Mouse (Mus musculus): Measurements from ENCODE around the gene Gm44502.
A peak's percentile ranks its signal among the peaks of the same experiment; 100 is the strongest.
"Not testable (repeated sequence)": the region's sequence is repeated elsewhere in the genome, so short reads cannot be mapped to it uniquely, and the experiment has no call there.

Gm44502 gene

DNA sequence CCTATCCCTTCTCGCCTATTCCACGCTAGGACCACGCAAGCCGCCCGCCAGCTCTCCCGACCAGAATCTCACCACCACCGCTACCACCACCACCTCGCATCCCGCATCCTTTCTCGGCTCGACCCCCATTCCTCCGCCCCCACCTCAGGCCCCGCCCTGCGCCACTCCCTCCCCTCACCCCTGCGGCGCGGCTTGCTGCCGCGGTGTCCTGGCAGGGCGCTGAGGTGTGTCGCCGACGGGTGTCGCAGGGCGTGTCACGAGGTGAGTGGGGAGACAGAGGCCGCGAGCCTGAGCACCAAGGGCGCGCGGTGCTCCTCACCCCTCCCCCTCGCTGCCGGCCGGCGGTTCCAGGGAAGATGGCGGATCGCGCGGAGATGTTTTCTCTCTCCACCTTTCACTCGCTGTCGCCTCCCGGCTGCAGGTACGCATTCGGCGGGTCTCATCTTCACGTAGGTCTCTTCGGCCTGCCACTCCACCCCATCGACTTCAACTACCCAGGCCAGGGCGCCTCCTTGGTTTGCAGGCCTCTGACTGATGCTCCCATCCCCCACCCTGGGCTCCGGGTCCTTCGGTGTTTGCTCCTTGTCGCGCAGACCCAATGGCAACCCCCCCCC lies 24.5 kb upstream of the Gm44502 start, which contains the start of gene Mapk8ip2:
Mapk8ip2 (plus strand) TSS at position 49 of the 614 bp plus-strand sequence.
- peak; percentile 69 for DNase-seq (ENCODE audit: low read depth, low spot score)

DNA sequence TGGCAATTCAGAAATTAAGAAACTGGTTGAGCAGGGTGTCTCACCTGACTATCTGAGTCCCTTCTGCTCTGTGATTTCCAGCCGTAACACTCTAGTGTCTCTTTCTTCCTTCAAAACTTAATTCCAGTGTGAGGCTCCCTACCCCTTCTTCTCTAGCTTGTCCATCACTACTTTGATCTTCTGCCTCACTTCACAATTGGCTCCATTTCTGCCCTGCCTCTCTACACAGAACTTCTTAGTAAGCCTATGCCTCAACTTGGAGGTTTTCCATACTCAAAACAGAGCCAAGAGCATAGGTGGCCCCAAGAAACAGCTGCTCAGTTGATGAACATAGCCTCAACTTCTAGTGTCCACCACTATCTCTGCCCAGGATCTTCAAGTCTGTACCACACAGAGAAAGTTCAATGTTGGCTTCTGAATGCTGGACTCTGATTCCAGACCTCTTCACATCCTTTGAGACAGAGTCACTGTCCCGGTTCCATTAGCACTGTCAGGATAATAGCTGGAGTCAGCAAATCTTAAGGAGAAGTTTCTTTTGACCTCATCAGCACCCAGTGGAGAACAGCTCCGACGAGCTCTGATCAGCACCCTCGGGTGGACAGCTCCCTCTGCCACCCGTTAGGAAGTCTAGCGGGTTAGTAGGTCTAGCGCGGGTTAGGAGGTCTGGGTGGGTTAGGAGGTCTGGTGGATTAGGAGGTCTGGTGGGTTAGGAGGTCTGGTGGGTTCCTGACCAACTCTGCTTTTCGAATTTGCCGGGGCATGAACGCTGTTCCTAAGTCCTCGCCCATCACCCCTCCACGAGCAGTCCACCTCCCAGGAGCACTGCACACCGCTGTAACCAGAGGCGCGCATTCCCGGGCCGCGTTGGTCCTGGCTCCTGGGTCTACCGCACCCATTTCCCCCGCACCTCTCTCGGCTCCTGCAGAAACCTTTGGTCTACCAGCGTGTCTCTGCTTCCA lies 23.7 kb upstream of the Gm44502 start:
- peak; percentile 86 for DNase-seq (ENCODE audit: low read depth, low spot score)

DNA sequence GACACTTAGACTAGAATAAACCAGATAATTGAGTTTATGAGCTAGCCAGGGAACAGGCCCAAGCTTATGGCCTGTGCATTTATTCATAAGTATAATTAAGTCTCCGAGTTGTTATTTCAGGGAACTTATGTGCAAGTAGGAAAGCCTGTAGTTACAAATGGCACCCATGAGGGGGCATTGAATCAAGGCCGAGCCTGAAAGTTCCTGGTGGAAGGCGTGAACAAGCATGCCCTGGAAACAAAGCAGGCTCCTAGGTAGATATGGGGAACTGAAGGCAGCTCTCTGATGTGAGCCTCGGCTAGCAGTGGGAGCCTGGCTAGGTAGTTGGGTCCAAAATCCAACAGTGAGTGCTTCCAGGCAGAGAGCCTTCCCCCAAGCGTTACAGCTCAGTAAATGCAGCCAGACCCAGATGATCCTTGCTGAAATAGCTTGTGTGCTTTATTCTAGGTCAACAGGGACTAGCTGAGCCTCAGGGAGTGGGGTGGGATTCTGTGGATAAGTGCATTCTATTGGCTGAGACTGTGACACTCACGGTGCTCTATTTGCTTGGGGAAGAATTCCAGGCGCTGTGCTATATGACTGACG lies 13.1 kb upstream of the Gm44502 start:
- peak; percentile 76 for DNase-seq (ENCODE audit: low read depth, low spot score)

DNA sequence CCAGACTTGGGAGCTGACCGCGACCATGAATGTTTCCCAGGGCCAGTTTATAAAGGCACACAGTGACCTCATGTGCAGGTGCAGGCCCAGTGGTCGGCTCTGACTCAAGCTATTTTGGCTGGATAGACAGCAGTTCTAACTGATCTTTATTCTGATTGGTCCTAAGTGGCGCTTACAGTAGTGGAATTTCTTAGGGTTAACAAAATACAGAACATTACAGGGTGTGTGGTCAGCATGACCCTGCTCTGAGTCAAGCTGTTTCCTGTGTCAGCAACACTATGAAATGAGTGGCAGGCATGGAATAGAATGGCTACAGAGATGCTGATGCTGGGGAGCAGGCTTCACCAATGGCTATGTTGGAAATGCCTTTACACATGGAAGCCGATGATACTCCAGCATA lies 6.4 kb upstream of the Gm44502 start:
- DNase-seq (ENCODE audit: low read depth, low spot score) = no peak

DNA sequence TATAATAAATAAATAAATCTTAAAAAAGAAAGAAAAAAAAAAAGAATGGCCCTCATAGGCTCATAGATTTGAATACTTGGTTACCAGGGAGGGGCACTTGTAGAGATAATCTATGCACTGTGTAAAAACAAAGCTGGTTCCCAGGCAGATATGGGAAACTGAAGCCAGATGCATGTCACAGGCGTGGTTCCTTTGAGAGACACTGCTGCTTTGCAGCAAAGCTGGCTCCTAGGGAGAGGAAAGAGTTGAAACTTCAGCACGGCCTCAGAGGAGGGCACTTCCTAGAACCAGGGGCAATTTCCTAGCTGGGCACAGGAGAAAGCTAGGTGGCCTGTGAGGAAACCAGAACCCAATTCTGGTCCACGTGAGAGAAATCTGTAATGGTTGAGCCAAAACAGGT lies 4.6 kb upstream of the Gm44502 start:
- no peak for DNase-seq (ENCODE audit: low read depth, low spot score)

DNA sequence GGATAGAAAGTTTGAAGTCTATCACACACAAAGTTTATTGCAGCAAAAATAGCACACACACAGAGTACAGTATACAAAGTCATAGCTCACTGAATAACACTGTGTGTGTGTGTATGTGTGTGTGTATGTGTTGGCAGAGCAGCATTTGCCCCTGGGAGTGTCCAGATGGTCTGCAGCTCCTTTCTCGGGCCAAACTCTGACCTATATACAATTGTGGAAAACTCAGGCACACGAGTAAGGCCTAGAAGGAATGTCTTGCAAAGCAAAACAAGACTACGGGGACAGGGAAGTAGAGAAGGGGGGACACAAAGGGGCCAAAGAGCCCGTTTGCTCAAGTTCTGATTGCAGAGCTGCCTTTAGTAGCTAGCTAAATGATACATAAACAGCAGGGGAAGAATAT lies 3.5 kb upstream of the Gm44502 start:
- DNase-seq (ENCODE audit: low read depth, low spot score) = no peak

DNA sequence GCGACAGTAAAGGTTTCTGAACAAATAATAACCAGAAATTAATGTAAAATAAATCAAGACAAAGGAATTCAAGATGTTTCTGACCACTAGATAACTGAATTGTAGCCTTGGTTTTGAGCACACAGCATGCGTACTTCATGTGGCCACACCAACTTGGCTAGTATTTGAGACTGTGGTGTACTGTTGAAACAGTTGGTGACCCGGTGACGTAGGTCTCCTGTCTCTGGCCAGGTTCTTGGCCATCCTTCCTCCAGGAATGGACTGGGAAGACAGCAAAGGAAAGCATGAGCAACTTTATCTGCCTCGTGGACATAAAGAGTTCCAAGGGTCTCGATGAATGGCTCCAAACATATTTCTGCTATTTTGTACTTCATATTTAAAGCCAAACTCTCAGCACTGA lies 2.3 kb upstream of the Gm44502 start:
- no peak for DNase-seq (ENCODE audit: low read depth, low spot score)

DNA sequence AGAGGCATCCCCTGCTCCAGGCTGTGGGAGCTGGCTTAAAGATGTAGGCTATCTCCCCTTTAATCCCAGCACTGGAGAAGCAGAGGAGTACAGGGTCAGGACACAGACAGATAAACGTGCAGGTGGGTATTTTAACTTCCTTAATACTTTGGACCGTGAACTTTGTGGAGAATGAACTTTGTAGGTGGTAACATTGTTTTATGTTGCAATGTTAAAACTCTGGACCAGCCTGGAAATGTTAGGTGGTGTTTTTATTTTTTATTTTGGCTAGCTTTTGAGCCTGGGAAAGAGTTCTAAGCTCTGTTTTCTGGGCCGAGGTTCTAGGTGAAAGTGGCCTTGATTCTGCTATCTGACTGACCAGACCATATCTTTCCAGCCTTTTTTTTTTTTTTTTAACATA lies 1.8 kb upstream of the Gm44502 start:
- DNase-seq (ENCODE audit: low read depth, low spot score) = no peak

DNA sequence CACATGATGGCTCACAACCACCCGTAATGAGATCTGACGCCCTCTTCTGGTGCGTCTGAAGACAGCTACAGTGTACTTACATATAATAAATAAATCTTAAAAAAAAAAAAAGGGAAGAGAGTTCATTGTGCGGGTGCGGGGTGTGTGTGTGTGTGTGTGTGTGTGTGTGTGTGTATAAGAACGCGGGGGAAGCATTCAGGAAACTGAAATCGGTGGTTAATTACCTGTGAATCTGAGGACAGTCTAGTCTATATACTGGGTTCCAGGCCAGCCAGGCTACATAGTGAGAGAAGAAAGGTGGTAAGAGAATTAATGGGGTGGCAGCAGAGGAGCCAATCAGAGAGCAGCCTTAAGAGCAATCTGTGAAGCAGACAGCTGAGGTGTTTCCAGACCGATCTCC lies 1.3 kb upstream of the Gm44502 start:
- DNase-seq (ENCODE audit: low read depth, low spot score) = not testable (repeated sequence)

DNA sequence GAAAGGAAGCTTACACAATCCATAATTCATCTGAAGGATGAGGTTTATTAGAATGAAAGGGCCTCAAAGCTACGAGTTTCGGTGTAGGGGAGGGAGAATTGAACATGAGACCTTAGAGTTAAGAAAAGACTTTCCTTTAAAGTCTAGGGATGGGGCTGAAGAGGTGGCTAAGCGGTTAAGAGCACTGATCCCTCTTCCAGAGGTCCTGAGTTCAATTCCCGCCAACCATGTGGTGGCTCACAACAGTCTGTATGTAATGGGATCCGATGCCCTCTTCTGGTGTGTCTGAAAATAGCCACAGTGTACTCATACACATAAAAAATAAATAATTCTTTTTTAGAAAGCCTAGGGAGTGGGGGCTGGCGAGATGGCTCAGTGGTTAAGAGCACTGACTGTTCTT lies 845 bp upstream of the Gm44502 start:
- no peak for DNase-seq (ENCODE audit: low read depth, low spot score)

DNA sequence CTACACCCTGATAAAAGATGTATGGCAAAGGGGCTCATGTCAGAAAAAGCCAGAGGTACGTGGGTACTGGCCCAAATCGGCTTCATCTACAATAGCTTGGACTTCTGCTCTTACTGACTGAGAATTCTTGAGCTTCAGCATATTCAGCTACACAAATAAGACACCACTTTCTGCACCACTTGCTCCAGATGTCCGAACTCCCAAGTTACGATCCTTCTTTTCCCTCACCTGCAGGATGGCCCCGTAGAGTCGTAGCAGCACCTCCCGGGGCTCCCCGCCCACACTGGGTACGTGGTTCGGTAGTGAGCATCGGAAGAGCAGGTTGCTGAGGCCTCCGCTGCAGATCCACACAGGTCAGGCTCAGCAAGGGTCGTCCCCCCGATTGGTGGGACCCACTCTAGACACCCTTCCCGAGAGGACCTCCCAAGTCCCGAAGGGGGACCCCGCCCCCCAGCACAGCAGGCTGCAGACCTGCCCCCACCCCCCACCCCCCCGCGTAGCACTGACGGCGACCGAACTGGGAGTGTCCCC lies 610 bp downstream of the Gm44502 start:
- no peak for DNase-seq (ENCODE audit: low read depth, low spot score)

DNA sequence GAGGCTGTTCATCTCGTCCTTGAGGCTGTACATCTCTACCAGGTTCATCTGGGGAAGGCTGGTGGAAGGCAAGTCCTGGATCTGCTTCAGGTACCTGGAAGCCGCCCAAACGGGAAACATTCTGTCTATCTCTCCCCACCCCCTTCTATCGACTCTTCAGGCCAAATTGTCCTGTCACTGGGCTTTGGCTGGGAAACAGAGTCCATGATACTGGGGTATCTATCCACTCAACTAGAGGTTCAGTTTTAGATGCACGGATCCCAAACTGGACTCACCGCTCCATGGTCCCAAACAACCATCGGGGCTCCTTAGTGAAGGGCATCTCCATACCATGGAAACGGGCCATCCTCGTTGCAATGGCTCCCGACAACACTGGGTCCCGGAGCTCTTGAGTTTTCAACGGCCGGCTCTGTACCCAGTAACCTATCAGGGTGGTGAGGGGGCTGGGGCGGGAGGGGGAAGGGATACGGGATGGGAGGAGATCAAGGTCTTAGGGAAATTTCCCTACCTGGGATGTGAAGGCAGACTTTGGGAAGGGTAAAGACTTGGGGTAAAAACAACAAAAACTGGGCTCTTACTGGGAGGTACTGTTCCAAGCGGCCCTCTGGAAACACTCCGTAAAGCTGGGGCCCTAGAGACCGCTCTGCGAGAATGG lies 1.2 kb downstream of the Gm44502 start:
- DNase-seq (ENCODE audit: low read depth, low spot score) = no peak

DNA sequence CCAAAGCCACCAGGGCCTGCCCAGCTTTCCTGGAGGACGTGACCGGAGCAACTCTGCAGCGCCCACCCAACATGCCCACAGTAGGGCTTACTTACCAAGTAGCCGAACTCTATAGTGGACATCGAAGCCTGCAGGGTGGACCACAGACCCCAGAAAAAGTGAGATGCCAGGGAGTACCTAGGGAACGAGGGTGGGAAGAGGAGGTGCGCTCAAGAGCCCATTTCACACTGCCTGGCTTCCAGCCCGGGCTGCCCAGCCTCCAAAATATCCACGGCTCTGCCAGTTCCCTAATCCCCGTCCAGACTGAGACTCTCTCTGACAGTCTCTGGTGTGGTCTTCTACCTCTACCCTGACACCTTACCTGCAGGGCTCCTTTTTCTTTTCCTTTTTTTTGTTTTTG lies 2.8 kb downstream of the Gm44502 start:
- no peak for DNase-seq (ENCODE audit: low read depth, low spot score)

DNA sequence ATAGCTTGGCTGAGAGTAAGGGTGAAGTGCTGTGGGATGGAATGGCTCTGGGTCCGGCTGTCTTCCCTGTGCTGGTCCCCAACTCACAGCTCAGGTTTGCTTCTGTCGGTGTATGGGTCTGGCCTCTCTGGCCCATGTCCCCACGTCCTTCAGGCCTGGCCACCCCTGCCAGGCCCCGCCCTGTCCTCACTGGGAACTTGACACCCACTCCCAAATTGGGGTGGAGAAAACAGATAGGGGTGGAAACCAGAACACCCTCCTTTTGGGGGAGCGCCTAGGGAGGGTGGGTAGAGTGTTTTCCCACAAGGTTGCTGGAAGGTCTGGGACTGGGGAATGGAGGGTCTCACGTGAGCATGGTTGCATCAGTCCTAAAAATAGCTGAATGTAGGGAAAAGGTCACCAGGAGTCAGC lies 3.8 kb downstream of the Gm44502 start, which contains the start of gene Cpt1b:
Cpt1b (minus strand) TSS at position 153 of the 411 bp plus-strand sequence.
- no peak for DNase-seq (ENCODE audit: low read depth, low spot score)

DNA sequence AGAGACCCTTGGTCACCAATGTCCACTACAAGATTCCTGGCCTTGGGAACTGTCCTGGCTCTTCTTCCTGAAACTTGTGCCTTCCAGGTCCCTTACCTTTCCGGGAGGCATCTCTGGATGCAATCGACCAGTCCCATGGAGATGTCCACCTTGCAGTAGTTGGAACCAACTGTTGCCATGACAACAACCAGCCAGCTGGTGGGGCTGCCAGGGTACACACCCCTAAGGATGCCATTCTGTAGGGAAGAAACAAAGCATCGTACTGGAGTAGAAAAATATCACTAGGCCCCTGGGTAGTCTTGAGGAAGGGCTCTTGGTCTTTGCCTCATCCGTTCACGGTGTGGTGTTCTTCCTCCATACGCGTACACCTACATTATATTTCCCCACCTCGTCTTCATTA lies 4.9 kb downstream of the Gm44502 start:
- DNase-seq (ENCODE audit: low read depth, low spot score) = peak; percentile 51

DNA sequence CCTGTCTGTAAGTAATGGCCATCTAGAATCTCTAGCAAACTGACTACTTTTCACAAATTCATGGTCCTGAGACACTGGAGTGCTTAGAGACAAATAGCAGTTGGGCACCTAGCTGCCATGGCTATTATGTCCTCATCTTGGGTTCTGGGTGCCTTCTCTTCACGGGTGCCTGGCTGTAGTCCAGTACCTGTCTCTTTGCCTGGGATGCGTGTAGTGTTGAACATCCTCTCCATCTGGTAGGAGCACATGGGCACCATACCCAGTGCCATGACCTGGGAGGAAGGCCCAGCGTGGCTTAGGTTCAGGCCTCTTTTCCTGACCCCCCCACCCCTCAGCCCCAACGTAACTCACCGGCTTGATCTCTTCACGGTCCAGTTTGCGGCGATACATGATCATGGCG lies 7.6 kb downstream of the Gm44502 start:
- DNase-seq (ENCODE audit: low read depth, low spot score) = no peak

DNA sequence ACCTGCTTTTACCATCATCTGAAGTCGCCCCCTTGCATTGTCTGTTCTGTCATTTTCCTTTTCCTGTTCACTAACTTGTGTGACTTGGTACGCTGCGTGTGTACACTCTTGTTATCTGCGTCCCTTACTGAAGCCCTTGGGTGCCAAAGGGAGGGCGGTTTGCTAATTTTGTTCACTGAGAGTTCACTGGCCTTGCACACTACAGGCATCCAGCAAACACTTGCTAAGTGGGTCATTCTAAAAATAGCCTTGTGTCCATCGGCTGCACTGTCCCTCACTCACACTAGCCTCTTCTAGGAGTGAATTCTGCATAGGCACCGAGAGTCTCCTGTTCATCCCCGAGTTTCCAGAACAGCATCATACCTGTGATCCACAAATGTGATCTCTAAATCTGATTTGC lies 14.2 kb downstream of the Gm44502 start:
- no peak for DNase-seq (ENCODE audit: low read depth, low spot score)

DNA sequence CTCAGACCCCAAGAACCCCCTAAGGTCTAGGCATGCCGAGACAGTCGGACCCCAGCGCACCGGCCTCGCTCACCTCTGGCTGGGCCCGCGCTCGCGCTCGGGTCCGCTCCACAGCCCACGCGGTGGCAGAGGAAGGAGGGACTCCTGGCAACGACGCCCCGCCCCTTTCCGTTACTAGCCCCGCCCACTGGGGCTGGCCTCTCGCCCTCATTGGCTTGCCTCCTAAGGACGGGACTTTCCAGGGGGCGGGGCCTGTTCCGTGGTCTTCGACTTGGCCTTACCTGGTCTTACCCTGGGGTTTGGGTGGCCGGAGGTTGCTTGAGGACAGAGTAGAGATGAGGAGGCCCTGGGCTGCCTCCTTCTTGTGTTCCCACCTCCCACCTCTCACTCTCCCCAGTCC lies 19.4 kb downstream of the Gm44502 start, which contains the start of gene Syce3:
Syce3 (minus strand) TSS at position 386 of the 400 bp plus-strand sequence.
- peak; percentile 86 for DNase-seq (ENCODE audit: low read depth, low spot score)

DNA sequence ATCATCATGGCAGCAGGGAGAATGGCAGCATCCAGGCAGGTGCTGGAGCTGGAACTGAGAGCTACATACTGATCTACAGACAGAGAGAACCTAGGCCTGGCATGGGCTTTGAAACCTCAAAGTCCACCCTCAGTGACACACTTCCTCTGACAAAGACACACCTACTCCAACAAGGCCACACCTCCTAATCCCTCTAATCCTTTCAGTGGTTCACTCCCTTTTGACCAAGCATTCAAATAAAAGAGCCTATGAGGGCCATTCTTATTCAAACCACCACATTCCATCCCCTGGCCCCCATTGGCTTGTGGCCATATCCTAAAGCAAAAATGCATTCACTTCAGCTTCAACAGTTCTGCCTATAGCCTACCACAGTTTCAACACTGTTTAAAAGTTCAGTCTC lies 22.8 kb downstream of the Gm44502 start:
- peak; percentile 93 for DNase-seq (ENCODE audit: low read depth, low spot score)

DNA sequence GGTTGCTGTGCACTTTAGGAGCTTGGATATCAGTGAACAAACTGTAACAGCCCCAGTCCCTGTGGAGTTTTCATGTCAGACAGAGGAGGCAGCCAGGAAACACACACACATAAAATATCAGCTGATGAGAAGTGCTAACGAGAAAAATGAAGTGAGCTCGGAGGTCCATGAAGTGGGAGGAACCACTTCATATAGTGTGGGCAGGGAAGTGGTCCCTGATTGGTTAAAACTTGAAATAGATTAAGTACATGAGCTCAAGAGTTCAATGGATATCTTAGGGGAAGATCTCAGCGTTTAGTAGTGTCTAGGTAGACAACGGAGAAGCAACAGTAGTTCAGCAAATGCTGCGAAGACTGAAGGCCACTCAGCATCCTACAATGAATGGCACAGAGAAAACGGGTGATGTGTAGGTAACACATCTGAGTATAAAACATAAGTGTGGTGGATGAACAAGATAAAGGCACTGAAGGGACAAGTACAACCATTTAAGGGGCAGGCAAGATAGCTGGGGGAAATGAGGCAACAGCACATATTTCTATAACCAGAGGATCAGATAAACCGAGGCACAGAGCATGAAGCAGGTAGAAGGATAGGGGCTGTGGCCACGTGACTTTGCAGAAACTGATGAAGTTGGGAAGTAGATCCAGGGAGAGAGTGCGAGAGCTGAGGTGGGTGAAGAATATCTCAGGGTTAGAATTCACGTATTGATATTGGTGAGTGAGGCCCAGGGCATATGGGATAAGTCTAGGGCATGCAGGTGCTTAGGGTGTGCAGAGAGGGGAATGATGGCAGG lies 24.5 kb downstream of the Gm44502 start:
- no peak for DNase-seq (ENCODE audit: low read depth, low spot score)

DNA sequence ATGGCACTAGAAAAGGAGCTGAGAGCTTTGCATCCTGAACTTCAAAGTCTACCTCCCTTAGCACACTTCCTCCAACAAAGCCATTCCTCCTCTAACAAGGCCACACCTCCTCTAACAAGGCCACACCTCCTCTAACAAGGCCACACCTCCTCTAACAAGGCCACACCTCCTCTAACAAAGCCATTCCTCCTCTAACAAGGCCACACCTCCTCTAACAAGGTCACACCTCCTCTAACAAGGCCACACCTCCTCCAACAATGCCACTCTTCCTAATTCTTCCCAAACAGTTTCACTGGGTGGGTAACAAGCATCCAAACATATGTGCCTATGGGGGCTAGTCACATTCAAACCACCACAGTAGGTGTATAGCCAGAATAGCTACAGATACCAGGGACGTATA lies 27.0 kb downstream of the Gm44502 start:
- peak; percentile 81 for DNase-seq (ENCODE audit: low read depth, low spot score)

All from R1 (cell line).